Mouse (Mus musculus): ENCODE data around the gene 9430015G10Rik.
"Not testable (repeated sequence)": the region's sequence is repeated elsewhere in the genome, so short reads cannot be mapped to it uniquely, and the experiment has no call there.

9430015G10Rik gene

DNA sequence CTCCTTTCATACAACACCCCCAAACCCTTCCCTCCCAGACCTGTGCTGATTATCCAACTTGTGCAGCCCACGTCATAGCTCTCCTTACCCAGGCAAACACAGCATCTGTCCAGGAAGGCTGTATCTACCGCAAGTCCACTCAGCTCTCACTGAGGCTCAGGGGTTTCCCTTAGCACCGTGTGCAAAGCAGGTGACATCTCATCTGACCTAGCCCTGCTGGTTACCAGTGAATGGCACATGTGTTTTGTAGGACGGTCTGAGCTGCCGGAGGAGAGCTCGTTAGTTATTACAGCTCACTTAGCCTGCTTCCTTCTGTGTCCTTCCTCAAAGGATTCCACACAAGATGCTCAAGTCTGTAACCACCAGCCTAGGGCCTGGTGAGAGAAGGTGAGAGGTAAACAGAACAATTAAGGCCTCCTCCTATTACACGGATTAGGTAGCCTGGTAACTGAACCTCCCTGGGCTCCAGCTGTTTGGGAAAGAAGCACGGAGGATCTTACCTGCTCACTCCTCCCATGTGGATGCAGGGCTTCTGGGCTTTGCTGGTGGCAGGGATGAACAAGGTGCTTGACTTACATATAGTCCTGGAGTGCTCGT, 11.9 kb upstream of the 9430015G10Rik start:
- no peak for DNase-seq (ENCODE audit: low spot score in 2 of 2)

DNA sequence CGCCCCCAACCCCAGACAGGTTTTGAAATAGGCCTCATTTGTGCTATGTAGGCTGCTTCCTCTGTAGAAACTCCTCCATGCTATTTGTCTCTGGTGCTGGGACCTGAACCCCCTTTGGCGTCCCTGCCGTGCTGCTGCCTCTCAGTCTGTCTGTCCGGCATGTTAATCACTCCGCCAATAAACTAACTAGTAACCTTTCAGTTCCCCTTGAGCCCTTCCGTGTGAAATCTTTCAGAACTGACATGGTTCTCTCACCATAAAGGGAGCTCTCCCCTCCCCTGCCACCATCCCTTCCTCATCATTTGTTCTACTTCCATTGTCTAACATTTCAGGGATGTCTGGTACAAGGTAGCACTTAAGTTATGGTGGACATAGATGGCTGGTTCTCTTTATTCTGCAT, 10.4 kb upstream of the 9430015G10Rik start:
- no peak for DNase-seq (ENCODE audit: low spot score in 2 of 2)

GRCm38 (mm10) chr4:156100501-156100900, 9.3 kb upstream of the 9430015G10Rik start:
- DNase-seq (ENCODE audit: low spot score in 2 of 2) = no peak

DNA sequence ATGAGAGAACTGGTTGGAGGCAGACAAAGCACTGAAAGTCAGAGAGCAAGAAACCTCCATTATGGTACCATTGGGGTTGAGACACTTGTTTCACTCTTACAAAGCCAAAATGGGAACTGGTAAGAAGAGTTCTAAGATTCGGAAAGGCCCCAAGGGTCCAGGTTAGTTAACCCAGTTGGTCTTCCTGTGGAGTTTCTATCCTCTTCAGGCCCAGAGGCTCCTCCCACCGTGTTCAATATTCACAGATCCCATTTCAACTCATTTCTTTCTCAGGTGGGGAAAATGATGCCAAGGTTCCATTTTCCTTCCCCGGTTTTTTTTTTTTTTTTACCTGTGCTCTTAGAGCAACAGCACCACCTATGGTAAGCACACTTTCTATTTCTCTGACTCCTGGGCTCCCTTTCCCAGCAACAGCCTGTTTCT, 8.3 kb upstream of the 9430015G10Rik start:
- no peak for DNase-seq (ENCODE audit: low spot score in 2 of 2)

DNA sequence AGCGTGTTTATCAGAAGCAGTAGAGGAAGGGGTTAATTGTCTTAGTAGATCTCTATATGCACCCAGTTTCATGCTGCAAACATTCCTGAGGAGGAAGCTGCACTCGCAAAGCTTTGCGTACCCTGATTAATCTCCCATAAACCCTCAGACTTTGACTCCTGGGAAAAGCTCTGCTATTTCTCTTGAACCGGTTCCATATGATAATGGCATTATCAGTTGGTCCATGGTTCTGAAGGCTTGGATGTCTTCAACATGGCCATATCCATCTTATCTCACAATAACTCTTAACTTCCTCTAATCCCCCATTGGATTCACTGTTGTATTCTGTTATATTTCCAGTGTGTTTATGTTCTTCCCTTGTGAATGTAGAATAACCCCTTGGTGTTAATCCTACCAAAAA, 6.4 kb upstream of the 9430015G10Rik start:
- no peak for DNase-seq (ENCODE audit: low spot score in 2 of 2)

DNA sequence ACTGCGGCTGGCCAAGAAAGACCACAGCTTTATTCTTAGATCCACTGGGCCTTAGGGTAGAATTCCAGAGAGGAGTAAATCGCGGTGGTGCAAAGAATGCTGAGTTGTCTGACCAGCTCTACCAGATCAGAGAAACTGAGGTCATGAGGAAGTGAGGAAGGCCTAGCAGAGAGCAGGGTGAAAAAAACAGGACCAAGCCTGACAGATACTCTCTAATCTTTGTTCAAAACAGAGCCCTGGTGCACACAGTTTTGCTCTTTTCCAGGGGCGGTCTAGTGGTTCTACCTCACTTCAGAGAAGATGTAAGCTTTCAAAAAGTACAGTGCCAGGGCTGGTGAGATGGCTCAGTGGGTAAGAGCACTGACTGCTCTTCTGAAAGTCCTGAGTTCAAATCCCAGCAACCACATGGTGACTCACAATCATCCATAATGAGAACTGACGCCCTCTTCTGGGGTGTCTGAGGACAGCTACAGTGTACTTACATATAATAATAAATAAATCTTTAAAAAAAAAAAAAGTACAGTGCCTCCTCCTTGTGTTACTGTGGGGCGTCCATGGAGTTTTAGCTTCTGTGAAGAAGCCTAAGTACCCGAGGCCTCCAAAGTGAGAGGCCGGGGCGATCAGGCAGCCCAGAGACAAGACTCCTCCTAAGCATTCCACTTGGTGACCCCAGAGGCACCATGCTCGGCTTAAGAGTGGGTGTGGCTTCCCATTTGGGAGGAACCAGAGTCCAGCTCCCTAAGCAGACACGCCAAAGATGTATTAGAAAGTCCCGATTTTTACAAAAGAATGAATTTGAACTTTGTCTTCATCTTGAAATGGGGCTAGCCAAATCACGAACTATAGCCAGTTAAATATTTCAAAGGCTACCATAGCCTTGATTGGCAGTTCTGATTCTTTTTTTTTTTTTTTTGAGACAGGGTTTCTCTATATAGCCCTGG, 906 bp upstream of the 9430015G10Rik start:
- DNase-seq (ENCODE audit: low spot score in 2 of 2) = peak in 1 of 2 experiments; percentile 49

DNA sequence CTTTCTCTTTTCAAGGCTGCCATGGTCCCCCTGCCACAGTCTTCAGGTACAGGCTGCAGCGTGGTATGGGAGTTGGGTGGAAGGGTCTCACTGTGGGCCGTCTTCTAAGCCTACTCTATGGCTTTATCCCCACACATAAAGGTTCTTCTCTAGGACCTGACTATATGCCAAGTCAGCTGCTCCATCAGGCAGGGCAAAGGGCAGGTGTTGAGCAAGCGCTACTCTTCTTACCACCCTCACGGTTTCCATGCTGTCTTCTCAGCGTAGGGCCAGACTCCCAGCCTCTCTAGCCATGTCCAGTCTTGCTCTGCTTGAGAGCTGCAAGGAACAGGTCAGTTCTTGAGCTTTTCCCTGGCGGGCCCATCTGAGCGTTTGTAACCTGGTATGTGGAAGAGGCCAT, 14.3 kb downstream of the 9430015G10Rik start:
- no peak for DNase-seq (ENCODE audit: low spot score in 2 of 2)

DNA sequence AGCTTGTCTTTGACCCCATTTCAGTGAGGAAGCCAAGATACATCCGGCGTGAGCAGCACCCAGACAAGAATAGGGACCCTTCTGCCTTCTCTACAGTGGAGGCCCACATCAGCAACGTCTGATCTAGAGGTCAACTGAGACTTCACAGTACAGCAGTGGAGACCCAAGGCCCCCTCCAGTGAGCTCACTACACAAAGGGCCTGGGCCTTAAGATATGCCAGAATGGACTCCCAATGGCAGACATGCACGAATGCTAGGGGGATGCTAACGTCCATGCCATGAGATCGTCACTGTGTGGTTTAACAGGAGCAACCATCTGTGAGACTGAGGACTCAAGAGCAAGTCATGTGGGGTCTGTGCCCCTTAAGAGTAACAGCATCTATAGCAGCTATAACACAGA, 15.6 kb downstream of the 9430015G10Rik start:
- no peak for DNase-seq (ENCODE audit: low spot score in 2 of 2)

DNA sequence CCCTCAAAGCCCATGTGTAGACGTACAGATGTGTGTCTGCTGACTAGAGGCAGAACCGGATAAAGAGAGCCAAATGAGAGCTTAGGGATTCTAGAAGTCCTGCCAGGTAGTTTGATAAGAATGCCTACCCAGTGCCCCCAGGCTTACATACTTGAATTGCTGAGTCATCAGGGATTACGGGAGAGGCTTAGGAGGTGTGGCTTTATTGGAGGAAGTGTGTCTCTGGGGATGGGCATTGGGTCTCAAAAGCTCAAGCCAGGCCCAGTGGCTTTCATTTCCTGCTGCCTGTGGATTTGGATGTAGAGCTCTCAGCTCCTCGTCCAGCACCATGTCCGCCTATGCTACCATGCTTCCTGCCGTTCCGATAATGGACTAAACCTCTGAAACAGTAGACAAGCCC, 17.1 kb downstream of the 9430015G10Rik start:
- DNase-seq (ENCODE audit: low spot score in 2 of 2) = no peak

DNA sequence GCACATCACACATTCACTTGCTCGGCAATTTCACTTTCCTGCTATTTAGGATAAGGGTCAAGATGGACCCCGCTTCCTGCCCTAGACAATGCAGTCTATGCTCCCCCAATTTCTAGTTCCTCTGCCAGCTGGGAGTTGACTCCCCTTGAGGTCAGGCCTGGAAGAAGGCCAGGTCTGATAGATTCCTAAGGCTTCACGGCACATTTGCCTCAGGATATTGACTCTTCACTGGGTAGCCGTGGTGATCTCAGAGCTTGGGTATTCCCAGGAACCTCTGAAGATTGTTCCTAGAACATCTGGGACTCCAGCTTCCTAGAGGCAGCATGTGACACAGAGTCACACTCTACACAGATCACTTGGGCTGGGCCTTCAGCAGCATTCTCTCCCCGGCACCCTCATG, 19.0 kb downstream of the 9430015G10Rik start:
- no peak for DNase-seq (ENCODE audit: low spot score in 2 of 2)

- DNase-seq (ENCODE audit: low spot score in 2 of 2) = peak; percentile 46 to 54
Measured at GRCm38 (mm10) chr4:156130436-156130835, 20.7 kb downstream of the 9430015G10Rik start, which contains the start of gene Rnf223. TSS of gene Rnf223 (plus strand) at chr4:156130513.

DNA sequence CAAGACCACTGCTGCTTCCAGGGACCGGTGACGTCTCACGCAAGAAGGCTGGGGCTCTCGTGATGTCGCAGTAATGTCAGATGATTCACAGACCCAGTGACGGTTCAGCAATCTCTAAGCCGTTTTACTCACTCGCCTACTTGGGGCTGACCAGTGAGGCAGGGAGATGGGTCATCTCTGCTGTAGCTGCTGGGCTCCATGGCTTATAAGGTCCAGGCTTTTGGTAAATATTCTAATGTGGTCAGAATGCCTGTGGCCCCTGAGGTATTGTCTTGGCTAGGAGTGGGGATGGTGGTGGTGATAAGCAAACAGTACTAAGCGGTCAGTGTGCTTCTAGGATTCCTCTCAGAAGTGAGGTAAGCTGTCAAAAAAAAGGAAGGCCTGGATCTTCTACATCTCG, 21.2 kb downstream of the 9430015G10Rik start:
- DNase-seq (ENCODE audit: low spot score in 2 of 2) = peak in 1 of 2 experiments; percentile 38

- DNase-seq (ENCODE audit: low spot score in 2 of 2) = no peak
Measured at GRCm38 (mm10) chr4:156133334-156133733, 23.6 kb downstream of the 9430015G10Rik start.

- DNase-seq (ENCODE audit: low spot score in 2 of 2) = peak; percentile 43 to 57
Measured at GRCm38 (mm10) chr4:156133943-156134605, 24.3 kb downstream of the 9430015G10Rik start.

DNA sequence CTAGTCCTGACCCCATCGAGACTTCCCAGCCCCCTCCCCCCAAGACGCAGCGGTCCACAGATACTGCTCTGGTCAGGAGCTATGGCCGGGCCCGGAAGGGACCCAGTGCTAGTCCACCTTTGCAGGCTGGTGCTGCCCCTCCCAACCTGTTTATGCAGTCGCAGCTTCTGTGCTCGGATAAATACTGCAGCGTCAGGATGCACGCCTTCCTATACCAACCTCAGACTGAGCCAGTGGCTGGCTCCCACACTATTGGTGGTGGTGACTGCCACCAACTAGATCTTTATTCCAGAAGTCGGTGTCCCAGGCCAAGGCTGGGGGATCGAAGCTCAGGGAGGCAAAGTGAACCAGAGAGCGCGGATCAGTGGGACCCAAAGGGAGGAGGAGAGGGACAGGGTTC, 25.3 kb downstream of the 9430015G10Rik start:
- DNase-seq (ENCODE audit: low spot score in 2 of 2) = no peak

GRCm38 (mm10) chr4:156135801-156136200, 26.0 kb downstream of the 9430015G10Rik start:
- DNase-seq (ENCODE audit: low spot score in 2 of 2) = no peak

DNA sequence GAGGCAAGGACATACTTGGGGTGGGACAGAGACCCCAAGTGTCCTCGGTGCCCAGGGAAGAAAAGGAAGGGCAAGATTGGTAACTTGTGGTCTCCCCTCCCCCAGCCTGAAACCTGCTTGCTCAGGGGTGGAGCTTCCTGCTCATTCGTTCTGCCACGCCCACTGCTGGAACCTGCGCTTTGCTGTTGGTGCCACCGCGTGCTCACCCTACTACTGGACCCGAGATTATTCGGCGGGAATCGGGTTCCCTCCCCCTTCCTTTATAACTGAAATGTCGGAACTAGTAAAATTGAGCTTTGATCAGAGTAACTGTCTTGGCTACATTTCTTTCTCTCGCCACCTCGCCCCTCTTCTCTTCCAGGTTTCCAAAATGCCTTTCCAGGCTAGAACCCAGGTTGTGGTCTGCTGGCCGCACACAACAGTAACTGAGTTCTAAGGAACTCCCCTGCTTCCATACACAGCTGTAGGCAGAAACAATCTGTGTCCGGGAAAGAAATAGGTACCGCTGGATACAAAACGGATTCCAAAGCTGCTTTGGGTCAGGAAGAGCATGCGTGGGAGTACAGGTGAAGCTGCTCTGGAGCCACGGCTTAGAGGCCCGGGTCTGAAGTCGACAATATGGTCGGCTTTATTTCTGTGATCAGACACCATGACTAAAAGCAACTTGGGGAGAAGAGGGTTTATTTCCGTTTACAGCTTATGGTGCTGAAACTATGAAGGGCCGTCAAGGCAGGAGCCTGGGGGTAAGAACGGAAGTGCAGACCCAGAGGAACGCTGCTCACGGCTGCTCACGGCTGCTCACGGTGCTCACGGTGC, 26.7 kb downstream of the 9430015G10Rik start:
- DNase-seq (ENCODE audit: low spot score in 2 of 2) = no peak

DNA sequence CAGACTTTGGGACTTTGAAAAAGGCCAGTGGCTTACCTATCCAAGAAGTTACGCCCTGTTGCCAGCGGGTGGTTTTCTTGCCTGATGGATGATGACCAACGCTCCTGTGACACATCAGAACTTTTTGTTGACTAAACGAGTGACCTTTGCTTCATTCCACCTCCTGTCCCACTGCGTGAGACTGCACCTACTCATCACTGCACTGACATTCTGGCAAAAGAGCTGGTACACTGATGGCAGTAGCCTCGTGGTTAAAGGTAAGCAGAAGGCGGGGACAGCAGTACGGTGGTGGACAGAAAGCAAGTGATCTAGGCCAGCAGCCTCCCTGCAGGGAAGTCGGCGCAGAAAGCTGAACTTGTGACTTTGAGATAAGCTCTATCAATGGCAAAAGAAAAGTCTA, 41.1 kb downstream of the 9430015G10Rik start:
- DNase-seq (ENCODE audit: low spot score in 2 of 2) = not testable (repeated sequence)

GRCm38 (mm10) chr4:156154771-156155170, 45.0 kb downstream of the 9430015G10Rik start:
- DNase-seq (ENCODE audit: low spot score in 2 of 2) = no peak

DNA sequence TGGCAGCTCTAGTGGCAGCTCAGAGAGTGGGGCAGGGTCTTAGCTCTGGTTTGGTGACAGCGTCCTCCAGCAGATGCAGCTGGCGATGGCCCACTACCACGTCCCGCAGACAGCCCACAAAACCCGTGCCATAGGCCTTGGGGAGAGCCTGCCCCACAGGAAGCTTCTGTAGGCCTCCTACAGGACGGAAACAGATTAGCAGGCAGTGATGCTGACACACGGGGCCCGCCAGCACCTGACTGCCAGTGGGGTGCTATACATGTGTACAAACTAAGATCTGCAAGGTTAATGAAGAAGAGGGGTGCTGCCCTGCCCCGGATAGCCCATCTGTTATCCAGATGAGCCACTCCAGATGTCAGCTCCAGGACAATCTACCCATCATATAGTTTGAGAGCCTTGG, 56.7 kb downstream of the 9430015G10Rik start:
- no peak for DNase-seq (ENCODE audit: low spot score in 2 of 2)

DNA sequence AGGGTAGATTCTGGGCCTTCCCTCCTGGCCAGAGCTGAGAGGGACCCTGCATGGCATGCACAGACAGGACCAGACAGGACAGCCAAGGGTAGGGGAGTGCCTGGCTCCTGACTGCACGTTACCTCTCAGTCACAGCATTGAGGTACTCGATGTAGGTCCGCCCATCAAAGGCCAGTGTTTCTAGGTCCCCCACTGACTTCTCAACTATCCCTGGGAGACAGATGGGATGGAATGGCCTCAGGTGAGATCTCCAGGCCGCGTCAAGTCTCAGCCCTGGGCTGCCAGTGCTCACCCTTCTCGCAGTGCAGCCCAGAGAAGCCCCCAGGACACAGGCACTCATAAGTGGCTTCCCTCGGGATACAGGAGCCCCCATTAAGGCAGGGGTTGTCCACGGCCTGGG, 58.8 kb downstream of the 9430015G10Rik start:
- DNase-seq (ENCODE audit: low spot score in 2 of 2) = no peak

- DNase-seq (ENCODE audit: low spot score in 2 of 2) = no peak
Measured at GRCm38 (mm10) chr4:156169129-156169528, 59.3 kb downstream of the 9430015G10Rik start.

Measured in urinary bladder, adult 18-20 months (tissue).